Mouse (Mus musculus) lung, embryonic 16.5 days (tissue): ENCODE measurements at regions not wholly inside any gene's neighbourhood (a gene's known extent, or its start where the extent isn't known, plus 50 kb on each side); places are given as distances from the start of the nearest gene placed in this dataset.
"Not testable (repeated sequence)": the region's sequence is repeated elsewhere in the genome, so short reads cannot be mapped to it uniquely, and the experiment has no call there.

Source experiments
- ATAC-seq: fragments of 200-750 bp; cut with Nextera tagmentation; 2 replicates; pipeline ENCODE4 v1.8.0; 2017; ENCODE audit warnings: low read depth, mild to moderate bottlenecking, moderate library complexity
- H3K27ac ChIP-seq: fragments of 300-500 bp; sonication (generic); 2 replicates; pipeline ENCODE4 v1.5.1; 2014; ENCODE audit warnings: mild to moderate bottlenecking, control low read depth, low read length
- H3K27me3 ChIP-seq: fragments of 300-500 bp; sonication (generic); 2 replicates; pipeline ENCODE4 v1.6.1; 2014; ENCODE audit warnings: low read depth, low read length, mixed read lengths; ENCODE audit not compliant: control insufficient read depth, insufficient read depth
- H3K36me3 ChIP-seq: fragments of 300-500 bp; sonication (generic); 2 replicates; pipeline ENCODE4 v1.6.1; 2014; ENCODE audit warnings: low read length; ENCODE audit not compliant: control insufficient read depth, insufficient read depth
- H3K4me1 ChIP-seq: fragments of 300-500 bp; sonication (generic); replicated peaks from 2 replicates; pipeline ENCODE4 v1.6.1; 2014; ENCODE audit warnings: low read length, mixed read lengths; ENCODE audit not compliant: control insufficient read depth, insufficient read depth
- H3K4me2 ChIP-seq: fragments of 300-500 bp; sonication (generic); 2 replicates; pipeline ENCODE4 v1.6.1; 2014; ENCODE audit warnings: low read depth, low read length, control low read depth
- H3K4me3 ChIP-seq: fragments of 300-500 bp; sonication (generic); 2 replicates; pipeline ENCODE4 v1.5.1; 2014; ENCODE audit warnings: mild to moderate bottlenecking, low read length, control low read depth
- H3K9ac ChIP-seq: fragments of 300-500 bp; sonication (generic); 2 replicates; pipeline ENCODE4 v1.6.1; 2014; ENCODE audit warnings: low read length, control low read depth
- H3K9me3 ChIP-seq: fragments of 300-500 bp; sonication (generic); 2 replicates; pipeline ENCODE4 v1.6.1; 2016; ENCODE audit warnings: low read length; ENCODE audit not compliant: control insufficient read depth
- WGBS: fragments of 180-500 bp; shearing (Covaris S2); extraction: QIAGEN DNeasy Blood & Tissue Kit; methylation state at CpG from one replicate; pipeline ENCODE4 v1.1.7; 2014; 5-methylcytosine and 5-hydroxymethylcytosine counted together

- no peak for ATAC-seq
- Histone ChIP-seq H3K4me2 (no peak overlapping the region), H3K36me3 (no peaks in the 10 kb centered on the region), H3K4me1 (no peaks in the 10 kb centered on the region), H3K27me3 (no peaks in the 10 kb centered on the region), H3K9ac (no peak overlapping the region), H3K4me3 (no peak overlapping the region), H3K9me3 (no peaks in the 10 kb centered on the region), H3K27ac (no peak overlapping the region)
- WGBS: 48% methylated on average over 6 of the region's 6 CpGs
These were observed 69.4 kb upstream of the Dph6 start for GRCm38 (mm10) chr2:114723971-114724666.

- no peaks in the 10 kb centered on the region for H3K27me3 ChIP-seq
- no peak for ATAC-seq
- no peaks in the 10 kb centered on the region for H3K36me3 ChIP-seq
These were observed 72.4 kb upstream of the Dph6 start for GRCm38 (mm10) chr2:114727197-114727596.

GRCm38 (mm10) chr2:114734861-114735569 lies 80.3 kb upstream of the Dph6 start:
- Histone ChIP-seq H3K4me3 (no peak overlapping the region), H3K27ac (no peak overlapping the region), H3K27me3 (no peaks in the 10 kb centered on the region), H3K4me1 (no peaks in the 10 kb centered on the region), H3K9ac (no peak overlapping the region), H3K36me3 (no peaks in the 10 kb centered on the region), H3K4me2 (no peak overlapping the region), H3K9me3 (no peaks in the 10 kb centered on the region)
- 22% methylated on average over 4 of the region's 4 CpGs for WGBS
- ATAC-seq: peak; percentile 70

More at GRCm38 (mm10) chr2:114727197-114727596, 72.4 kb upstream of the Dph6 start:
- no peak overlapping the region for H3K4me3 ChIP-seq
- no peak overlapping the region for H3K4me2 ChIP-seq
- WGBS: 83% methylated on average over 1 of the region's 1 CpGs
- H3K9ac ChIP-seq: no peak overlapping the region
- H3K4me1 ChIP-seq: no peaks in the 10 kb centered on the region
- no peak overlapping the region for H3K27ac ChIP-seq
- no peaks in the 10 kb centered on the region for H3K9me3 ChIP-seq

GRCm38 (mm10) chr2:114739421-114740212 lies 84.9 kb upstream of the Dph6 start:
- H3K27ac ChIP-seq: no peak overlapping the region
- no peak for ATAC-seq
- H3K27me3 ChIP-seq: no peaks in the 10 kb centered on the region
- 55% methylated on average over 11 of the region's 11 CpGs for WGBS
- no peaks in the 10 kb centered on the region for H3K4me1 ChIP-seq
- H3K36me3 ChIP-seq: no peaks in the 10 kb centered on the region
- no peak overlapping the region for H3K4me2 ChIP-seq
- no peaks in the 10 kb centered on the region for H3K9me3 ChIP-seq
- H3K4me3 ChIP-seq: no peak overlapping the region
- H3K9ac ChIP-seq: no peak overlapping the region

- Histone ChIP-seq H3K4me2 (no peak overlapping the region), H3K36me3 (no peaks in the 10 kb centered on the region), H3K4me3 (no peak overlapping the region), H3K27me3 (no peaks in the 10 kb centered on the region), H3K9me3 (no peaks in the 10 kb centered on the region), H3K9ac (no peak overlapping the region), H3K4me1 (no peaks in the 10 kb centered on the region), H3K27ac (no peak overlapping the region)
- 61% methylated on average over 4 of the region's 4 CpGs for WGBS
- no peak for ATAC-seq
These were observed 108.5 kb upstream of the Dph6 start for GRCm38 (mm10) chr2:114763276-114763675.

- H3K27ac ChIP-seq, H3K36me3 ChIP-seq, H3K4me2 ChIP-seq, H3K27me3 ChIP-seq, H3K9ac ChIP-seq, H3K9me3 ChIP-seq, H3K4me1 ChIP-seq, H3K4me3 ChIP-seq, ATAC-seq: not testable (repeated sequence)
- 86% methylated on average over 6 of the region's 6 CpGs for WGBS
These were observed 119.0 kb upstream of the Dph6 start for GRCm38 (mm10) chr2:114773723-114774122.

- Histone ChIP-seq H3K4me3 (no peak overlapping the region), H3K27me3 (no peaks in the 10 kb centered on the region), H3K4me2 (no peak overlapping the region), H3K27ac (no peak overlapping the region), H3K36me3 (no peaks in the 10 kb centered on the region), H3K9ac (no peak overlapping the region), H3K4me1 (peaks cover 4% of the 10 kb centered on the region), H3K9me3 (no peaks in the 10 kb centered on the region)
- WGBS: 87% methylated on average over 3 of the region's 3 CpGs
- no peak for ATAC-seq
These were observed 119.5 kb upstream of the Dph6 start for GRCm38 (mm10) chr2:114774278-114774677.

GRCm38 (mm10) chr2:114775532-114775931 lies 120.8 kb upstream of the Dph6 start:
- no peak overlapping the region for H3K4me2 ChIP-seq
- peaks cover 4% of the 10 kb centered on the region for H3K4me1 ChIP-seq
- H3K36me3 ChIP-seq: no peaks in the 10 kb centered on the region
- 30% methylated on average over 2 of the region's 2 CpGs for WGBS
- H3K9me3 ChIP-seq: no peaks in the 10 kb centered on the region
- H3K9ac ChIP-seq: no peak overlapping the region
- H3K27me3 ChIP-seq: no peaks in the 10 kb centered on the region
- no peak overlapping the region for H3K4me3 ChIP-seq
- peak overlapping the region; percentile 30; the same call in 1 of the 2 replicates for H3K27ac ChIP-seq
- peak; percentile 54 for ATAC-seq

GRCm38 (mm10) chr2:114776176-114776575 lies 121.4 kb upstream of the Dph6 start:
- Histone ChIP-seq H3K27ac (no peak overlapping the region), H3K4me2 (no peak overlapping the region), H3K4me3 (no peak overlapping the region), H3K4me1 (peaks cover 4% of the 10 kb centered on the region), H3K9me3 (no peaks in the 10 kb centered on the region), H3K36me3 (no peaks in the 10 kb centered on the region), H3K27me3 (no peaks in the 10 kb centered on the region), H3K9ac (no peak overlapping the region)
- no peak for ATAC-seq
- 39% methylated on average over 2 of the region's 2 CpGs for WGBS
